Mouse (Mus musculus): Measurements from ENCODE around the gene Mindy3. TPM values are rescaled to one million over a fixed set of nuclear protein-coding genes. Genes with fewer than 3 reads are reported as not detected.

Mindy3 gene
- total and polyA plus RNA-seq, 2 experiments from 2014 or later: 27.9 to 39.5 TPM

DNA sequence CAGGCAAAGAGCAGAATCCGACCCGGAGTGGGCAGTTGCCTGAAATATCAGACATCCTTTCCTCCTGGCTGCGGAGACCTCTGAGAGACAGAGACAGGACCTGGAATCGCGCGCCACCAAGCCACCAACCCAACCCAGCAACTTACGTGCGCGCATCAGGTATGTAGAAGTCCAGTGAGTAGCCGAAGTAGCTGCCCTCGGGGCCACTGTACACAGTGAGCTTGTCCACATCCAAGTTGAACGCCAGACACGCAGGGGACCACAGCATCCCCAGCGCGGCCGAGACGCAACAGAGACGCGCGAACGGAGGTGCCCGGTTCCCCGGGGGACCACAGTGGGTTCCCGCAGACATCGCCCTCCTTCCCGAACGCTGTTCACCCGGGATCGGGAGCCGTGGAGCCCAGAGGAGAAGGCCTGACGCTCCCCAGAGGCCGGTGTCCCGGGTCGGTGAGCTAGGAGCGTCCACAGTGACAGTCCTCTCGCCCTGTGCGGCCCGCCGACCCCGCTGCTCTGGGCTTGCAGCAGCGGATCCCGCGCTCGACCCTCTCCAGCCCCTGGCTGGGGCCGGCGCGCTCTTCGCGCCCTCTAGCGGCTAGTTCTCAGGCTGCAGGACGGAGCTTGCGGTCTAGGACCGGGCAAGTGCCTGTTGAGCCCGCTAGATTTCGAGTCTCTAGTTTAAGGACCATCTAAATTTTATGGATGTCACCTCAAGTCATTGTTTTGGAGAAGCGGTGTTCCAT lies 117.7 kb downstream of the Mindy3 start, which contains the start of gene Itga8:
Gene Itga8 (minus strand): TSS at position 492 of the 740 bp plus-strand sequence.
- peak; percentile 92 for ATAC-seq (ENCODE audit: insufficient read depth, low read depth)
- peak; percentile 65 for DNase-seq (ENCODE audit: low spot score)
- H3K4me1 ChIP-seq (ENCODE audit: control insufficient read depth, insufficient read depth): no peaks in the 10 kb centered on the region

GRCm38 (mm10) chr2:12300449-12301228 lies 118.6 kb downstream of the Mindy3 start:
- H3K4me3 ChIP-seq (ENCODE audit: low read depth, low read length): peak overlapping the region; percentile 61
- H3K27me3 ChIP-seq (ENCODE audit: control insufficient read depth, insufficient read depth, low read length): peaks cover 15% of the 10 kb centered on the region
- H3K36me3 ChIP-seq (replicated peaks; ENCODE audit: control insufficient read depth, insufficient read depth, low read length): no peaks in the 10 kb centered on the region
- H3K4me2 ChIP-seq (ENCODE audit: low read depth, low read length): peak overlapping the region; percentile 84
- ATAC-seq (ENCODE audit: insufficient read depth, low read depth) (no peak), DNase-seq (ENCODE audit: low spot score) (no peak)
- WGBS: 45% methylated on average over 15 of the region's 15 CpGs
- H3K27ac ChIP-seq (ENCODE audit: low read depth): no peak overlapping the region
- H3K9ac ChIP-seq (replicated peaks; ENCODE audit: low read depth, low read length): no peak overlapping the region
- TF ChIP-seq CTCF (IDR thresholded peaks at IDR 0.05; ENCODE audit: low read depth): no peak
- TF ChIP-seq EP300 (IDR thresholded peaks at IDR 0.05; ENCODE audit: low read depth): no peak
- H3K9me3 ChIP-seq (replicated peaks; ENCODE audit: control insufficient read depth, low read length): no peaks in the 10 kb centered on the region
- no peaks in the 10 kb centered on the region for H3K4me1 ChIP-seq (ENCODE audit: control insufficient read depth, insufficient read depth)

More for the DNA sequence above, 117.7 kb downstream of the Mindy3 start, which contains the start of gene Itga8:
- WGBS: under 1% methylated on average over 49 of the region's 56 CpGs
- Histone ChIP-seq H3K4me2 (ENCODE audit: low read depth, low read length) (peak within 1 kb of the TSS; percentile 84), H3K9ac (replicated peaks; ENCODE audit: low read depth, low read length) (peak within 1 kb of the TSS; percentile 47), H3K36me3 (replicated peaks; ENCODE audit: control insufficient read depth, insufficient read depth, low read length) (no peaks in the 10 kb centered on the region), H3K27ac (ENCODE audit: low read depth) (no peak within 1 kb of the TSS), H3K9me3 (replicated peaks; ENCODE audit: control insufficient read depth, low read length) (no peaks in the 10 kb centered on the region), H3K4me3 (ENCODE audit: low read depth, low read length) (peak within 1 kb of the TSS; percentile 61), H3K27me3 (ENCODE audit: control insufficient read depth, insufficient read depth, low read length) (peaks cover 15% of the 10 kb centered on the region)
- TF ChIP-seq EP300 (IDR thresholded peaks at IDR 0.05; ENCODE audit: low read depth) (no peak), CTCF (IDR thresholded peaks at IDR 0.05; ENCODE audit: low read depth) (peak; percentile 90)

DNA sequence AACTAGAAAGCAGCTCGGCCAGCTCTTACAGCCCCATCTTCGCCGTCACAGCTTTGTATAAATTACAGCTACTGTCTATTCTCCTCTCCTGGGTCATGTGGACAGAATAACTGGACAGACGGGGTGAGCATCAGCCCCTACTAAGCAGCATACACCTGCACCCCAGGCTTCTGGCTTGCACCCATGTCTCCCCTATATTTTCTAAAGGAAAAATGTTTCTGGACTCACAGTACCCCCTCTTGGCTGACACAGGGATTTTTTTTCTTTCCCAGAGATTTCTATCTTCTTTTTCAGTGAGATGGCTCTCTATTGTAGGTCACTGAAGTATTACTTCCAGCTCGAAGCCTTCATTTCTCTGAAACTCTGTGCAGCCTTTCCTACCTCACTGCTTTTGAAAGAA lies 122.0 kb downstream of the Mindy3 start:
- no peak for TF ChIP-seq EP300 (IDR thresholded peaks at IDR 0.05; ENCODE audit: low read depth)
- no peak for TF ChIP-seq CTCF (IDR thresholded peaks at IDR 0.05; ENCODE audit: low read depth)
- no peak overlapping the region for H3K4me3 ChIP-seq (ENCODE audit: low read depth, low read length)
- DNase-seq (ENCODE audit: low spot score) (no peak), ATAC-seq (ENCODE audit: insufficient read depth, low read depth) (no peak)
- H3K9me3 ChIP-seq (replicated peaks; ENCODE audit: control insufficient read depth, low read length): no peaks in the 10 kb centered on the region
- no peak overlapping the region for H3K9ac ChIP-seq (replicated peaks; ENCODE audit: low read depth, low read length)
- WGBS: 82% methylated on average over 5 of the region's 5 CpGs
- H3K4me1 ChIP-seq (ENCODE audit: control insufficient read depth, insufficient read depth): no peaks in the 10 kb centered on the region
- peaks cover 15% of the 10 kb centered on the region for H3K27me3 ChIP-seq (ENCODE audit: control insufficient read depth, insufficient read depth, low read length)
- no peak overlapping the region for H3K27ac ChIP-seq (ENCODE audit: low read depth)
- no peak overlapping the region for H3K4me2 ChIP-seq (ENCODE audit: low read depth, low read length)
- H3K36me3 ChIP-seq (replicated peaks; ENCODE audit: control insufficient read depth, insufficient read depth, low read length): no peaks in the 10 kb centered on the region

Other genes starting within 250 kb of the Mindy3 start
- 12.8 and 15.0 TPM in 2 replicates for gene Itga8, start 117.5 kb downstream of the Mindy3 start, total RNA-seq (2014; rRNA removed; ENCODE audit: low replicate concordance)
- 5.3 and 5.6 TPM in 2 replicates for gene Itga8, start 117.5 kb downstream of the Mindy3 start, polyA plus RNA-seq (2015; fragmentation: Nextera tagmentation; extraction: Ambion mirVana)